Mouse (Mus musculus): ENCODE measurements around the gene Ccdc40. TPM values are rescaled to one million over a fixed set of nuclear protein-coding genes. Genes with fewer than 3 reads are reported as not detected.

Gene Ccdc40
- polyA plus RNA-seq, 1 experiment, result 0.47 TPM

DNA sequence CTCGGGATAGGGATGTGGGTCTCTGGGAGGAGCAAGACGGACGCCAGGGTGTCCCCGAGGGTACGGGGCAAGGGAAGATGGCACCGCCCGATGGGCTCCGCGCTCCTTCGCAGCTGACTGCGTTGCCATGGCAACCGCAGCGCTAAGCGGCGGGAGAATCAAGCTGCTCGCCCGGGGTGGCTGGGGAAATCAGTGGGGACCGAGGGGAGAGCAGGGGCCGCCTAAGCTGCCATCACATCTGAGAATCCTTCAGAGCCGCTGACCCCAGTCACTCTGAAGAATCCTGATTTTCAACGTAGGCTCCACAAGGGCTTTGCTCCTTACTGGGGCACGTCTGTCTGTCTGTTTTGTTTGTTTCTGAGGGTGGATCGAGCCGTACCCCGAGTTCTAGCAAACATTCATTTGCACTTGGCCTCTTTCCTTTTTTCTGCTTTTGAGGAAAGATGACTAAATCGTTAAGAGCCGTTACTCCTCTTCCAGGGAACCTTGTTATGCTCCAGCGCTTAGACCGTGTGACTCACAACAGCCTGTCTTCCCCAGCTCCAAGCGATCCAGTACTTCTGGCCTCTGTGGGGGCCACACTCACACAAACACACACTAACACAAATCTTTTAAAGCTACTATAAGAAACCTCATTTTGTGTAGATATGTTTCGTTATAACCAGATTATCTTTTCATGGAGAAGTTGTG is 72.0 kb downstream of the Ccdc40 start:
- Histone ChIP-seq H3K27me3 (ENCODE audit: control insufficient read depth, insufficient read depth, low read length) (no peaks in the 10 kb centered on the region), H3K4me3 (ENCODE audit: extremely low read depth, insufficient read depth, insufficient read length) (peak overlapping the region; percentile 99), H3K36me3 (ENCODE audit: control insufficient read depth, insufficient read depth, low read length) (peaks cover 12% of the 10 kb centered on the region), H3K27ac (ENCODE audit: insufficient read depth, low read length) (peak overlapping the region; percentile 69; the same call in 1 of the 2 replicates), H3K4me1 (ENCODE audit: control insufficient read depth, insufficient read depth, insufficient read length) (peaks cover 6% of the 10 kb centered on the region; the same call in 1 of the 2 replicates)
- no peak for TF ChIP-seq POLR2A (IDR thresholded peaks at IDR 0.05; ENCODE audit: low read depth, low read length)
- no peak for TF ChIP-seq CTCF (IDR thresholded peaks at IDR 0.05; ENCODE audit: extremely low read depth, insufficient read depth, insufficient read length, insufficient replicate concordance)
- DNase-seq (ENCODE audit: low read depth in 1 of 2, low spot score in 2 of 2), result no peak
- 3% methylated on average over 31 of the region's 31 CpGs for WGBS

DNA sequence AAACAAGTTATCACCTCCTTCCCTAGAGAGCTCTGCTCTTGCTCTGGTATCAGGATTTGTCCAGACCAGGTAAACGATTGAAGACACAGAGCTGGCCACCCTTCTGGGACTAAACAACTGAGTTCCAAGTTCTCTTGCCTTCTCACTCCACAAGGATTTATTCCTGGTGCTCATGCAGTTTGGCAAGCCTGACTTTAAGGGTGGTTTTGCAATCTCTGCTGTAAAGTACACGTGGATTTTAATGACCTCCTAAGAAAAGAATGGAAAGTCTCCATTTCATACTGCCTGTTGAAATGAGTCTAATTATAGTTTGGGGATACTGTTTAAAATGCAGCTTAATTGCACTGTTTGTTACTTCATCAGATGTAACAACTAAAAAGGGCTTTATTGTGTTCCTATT is 72.6 kb downstream of the Ccdc40 start:
- H3K36me3 ChIP-seq (ENCODE audit: control insufficient read depth, insufficient read depth, low read length), result peaks cover 8% of the 10 kb centered on the region
- no peak for DNase-seq (ENCODE audit: low read depth in 1 of 2, low spot score in 2 of 2)
- H3K27me3 ChIP-seq (ENCODE audit: control insufficient read depth, insufficient read depth, low read length), result no peaks in the 10 kb centered on the region
- no peak overlapping the region for H3K4me3 ChIP-seq (ENCODE audit: extremely low read depth, insufficient read depth, insufficient read length)
- WGBS, result 27% methylated on average over 2 of the region's 2 CpGs
- TF ChIP-seq POLR2A (IDR thresholded peaks at IDR 0.05; ENCODE audit: low read depth, low read length), result no peak
- TF ChIP-seq CTCF (IDR thresholded peaks at IDR 0.05; ENCODE audit: extremely low read depth, insufficient read depth, insufficient read length, insufficient replicate concordance), result no peak
- peaks cover 6% of the 10 kb centered on the region; the same call in 1 of the 2 replicates for H3K4me1 ChIP-seq (ENCODE audit: control insufficient read depth, insufficient read depth, insufficient read length)
- H3K27ac ChIP-seq (ENCODE audit: insufficient read depth, low read length), result no peak overlapping the region

DNA sequence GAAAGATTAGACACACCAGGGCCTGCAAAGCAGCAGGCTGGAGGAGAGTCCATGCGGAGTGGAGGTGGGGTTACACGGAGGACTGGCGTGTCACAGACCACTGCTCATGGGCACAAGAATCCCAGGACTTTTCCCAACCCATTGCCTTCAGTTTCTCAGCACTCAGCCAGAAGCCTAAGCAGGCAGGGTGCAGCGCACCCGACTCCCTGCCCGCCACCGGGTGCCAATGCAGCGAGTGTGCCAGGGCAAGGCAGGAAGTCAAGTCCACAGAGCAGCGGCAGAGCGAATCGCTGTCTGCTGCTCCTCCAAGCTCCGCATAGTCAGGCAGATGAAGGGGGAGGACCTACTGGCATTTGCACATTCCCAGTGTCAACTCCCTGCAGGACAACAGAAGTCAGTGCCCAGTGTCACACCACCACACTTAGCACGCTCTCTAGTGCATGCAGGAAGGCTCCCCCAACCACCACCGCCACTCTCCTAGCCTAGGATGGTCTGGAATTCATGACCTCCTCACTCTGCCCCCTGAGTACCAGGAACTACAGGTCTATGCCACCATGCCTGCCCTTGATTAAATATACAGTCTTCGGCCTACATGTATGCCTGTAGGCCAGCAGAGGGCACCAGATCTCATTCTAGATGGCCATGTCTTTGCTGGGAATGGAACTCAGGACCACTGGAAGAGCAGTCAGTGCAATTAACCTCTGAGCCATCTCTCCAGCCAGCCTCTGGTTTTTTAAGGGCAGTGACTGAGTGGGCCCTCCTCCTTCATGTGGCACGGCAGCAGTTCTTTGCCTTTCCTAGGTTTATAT is 76.7 kb downstream of the Ccdc40 start:
- TF ChIP-seq POLR2A (IDR thresholded peaks at IDR 0.05; ENCODE audit: low read depth, low read length) (no peak), CTCF (IDR thresholded peaks at IDR 0.05; ENCODE audit: extremely low read depth, insufficient read depth, insufficient read length, insufficient replicate concordance) (peak; percentile 48; the same call in 1 of the 2 replicates)
- Histone ChIP-seq H3K4me1 (ENCODE audit: control insufficient read depth, insufficient read depth, insufficient read length) (no peaks in the 10 kb centered on the region; the same call in 1 of the 2 replicates), H3K27ac (ENCODE audit: insufficient read depth, low read length) (no peak overlapping the region), H3K4me3 (ENCODE audit: extremely low read depth, insufficient read depth, insufficient read length) (no peak overlapping the region), H3K36me3 (ENCODE audit: control insufficient read depth, insufficient read depth, low read length) (no peaks in the 10 kb centered on the region), H3K27me3 (ENCODE audit: control insufficient read depth, insufficient read depth, low read length) (no peaks in the 10 kb centered on the region)
- DNase-seq (ENCODE audit: low read depth in 1 of 2, low spot score in 2 of 2), result peak; percentile 37 to 41
- WGBS, result 54% methylated on average over 16 of the region's 16 CpGs

DNA sequence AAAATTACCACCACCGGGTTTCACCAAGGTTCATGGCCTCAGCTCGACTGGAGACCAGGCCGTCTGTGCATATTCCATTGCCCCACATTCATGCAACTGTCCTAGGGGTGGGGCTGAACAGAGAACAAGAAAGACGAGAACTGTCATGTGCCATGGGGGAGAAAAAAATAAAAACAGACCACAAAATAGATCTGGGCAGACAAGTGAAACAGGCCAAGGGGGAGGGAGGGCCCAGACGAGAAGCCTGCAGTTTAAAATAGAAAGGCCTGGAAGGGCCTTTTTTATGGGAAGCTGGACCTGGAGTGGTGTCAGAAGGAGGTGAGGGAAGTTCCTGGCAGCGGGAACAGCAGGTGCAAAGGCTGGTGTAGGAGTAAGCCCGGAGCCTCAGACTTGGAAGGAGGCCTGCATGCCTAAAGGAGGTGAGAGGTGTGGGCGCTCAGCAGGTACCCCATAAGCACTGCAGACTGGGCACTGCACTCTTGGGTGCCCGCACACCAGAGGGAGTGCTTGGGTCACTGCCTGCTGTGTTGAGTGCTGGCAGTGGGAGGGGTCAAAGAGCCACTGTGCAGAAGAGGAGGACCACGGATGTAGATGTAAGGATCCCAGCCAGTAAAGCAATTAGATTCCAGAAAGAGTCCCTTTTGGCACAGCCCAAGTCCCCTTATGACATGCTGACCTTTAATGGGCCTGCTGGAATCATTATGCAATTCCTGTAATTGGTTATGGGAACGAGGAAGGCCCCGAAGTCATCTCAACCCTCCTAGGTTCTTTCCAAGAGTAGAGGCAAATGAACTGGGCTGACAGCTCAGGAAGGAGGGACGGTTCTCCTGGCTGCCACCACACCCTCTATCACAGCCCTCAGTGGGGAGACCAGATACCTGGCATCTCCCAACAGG is 78.6 kb downstream of the Ccdc40 start:
- TF ChIP-seq CTCF (IDR thresholded peaks at IDR 0.05; ENCODE audit: extremely low read depth, insufficient read depth, insufficient read length, insufficient replicate concordance), result no peak
- Histone ChIP-seq H3K36me3 (ENCODE audit: control insufficient read depth, insufficient read depth, low read length) (no peaks in the 10 kb centered on the region), H3K27ac (ENCODE audit: insufficient read depth, low read length) (no peak overlapping the region), H3K4me1 (ENCODE audit: control insufficient read depth, insufficient read depth, insufficient read length) (no peaks in the 10 kb centered on the region), H3K27me3 (ENCODE audit: control insufficient read depth, insufficient read depth, low read length) (peaks cover under 1% of the 10 kb centered on the region; the same call in 1 of the 2 replicates), H3K4me3 (ENCODE audit: extremely low read depth, insufficient read depth, insufficient read length) (no peak overlapping the region)
- WGBS, result 66% methylated on average over 13 of the region's 13 CpGs
- DNase-seq (ENCODE audit: low read depth in 1 of 2, low spot score in 2 of 2), result no peak

DNA sequence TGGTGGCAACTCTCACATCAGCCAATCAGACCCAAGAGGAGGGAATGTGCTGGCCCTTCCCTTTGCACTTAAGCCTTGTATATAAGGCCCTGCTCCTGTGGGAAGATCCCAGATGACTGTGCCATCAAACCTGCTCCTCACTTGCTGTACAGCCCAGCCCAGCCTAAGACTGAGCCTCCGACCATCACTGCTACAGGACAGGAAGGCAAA is 79.2 kb downstream of the Ccdc40 start, which contains the start of gene Card14:
Gene Card14 (plus strand): TSS at position 111 of the 210 bp plus-strand sequence.
- WGBS, result 80% methylated on average over 1 of the region's 1 CpGs
- no peak within 1 kb of the TSS for H3K27ac ChIP-seq (ENCODE audit: insufficient read depth, low read length)
- no peak for DNase-seq (ENCODE audit: low read depth in 1 of 2, low spot score in 2 of 2)
- TF ChIP-seq CTCF (IDR thresholded peaks at IDR 0.05; ENCODE audit: extremely low read depth, insufficient read depth, insufficient read length, insufficient replicate concordance) (no peak), POLR2A (IDR thresholded peaks at IDR 0.05; ENCODE audit: low read depth, low read length) (no peak)
- H3K4me3 ChIP-seq (ENCODE audit: extremely low read depth, insufficient read depth, insufficient read length), result no peak within 1 kb of the TSS
- H3K4me1 ChIP-seq (ENCODE audit: control insufficient read depth, insufficient read depth, insufficient read length), result no peaks in the 10 kb centered on the region
- peaks cover 2% of the 10 kb centered on the region; the same call in 1 of the 2 replicates for H3K27me3 ChIP-seq (ENCODE audit: control insufficient read depth, insufficient read depth, low read length)
- H3K36me3 ChIP-seq (ENCODE audit: control insufficient read depth, insufficient read depth, low read length), result no peaks in the 10 kb centered on the region

DNA sequence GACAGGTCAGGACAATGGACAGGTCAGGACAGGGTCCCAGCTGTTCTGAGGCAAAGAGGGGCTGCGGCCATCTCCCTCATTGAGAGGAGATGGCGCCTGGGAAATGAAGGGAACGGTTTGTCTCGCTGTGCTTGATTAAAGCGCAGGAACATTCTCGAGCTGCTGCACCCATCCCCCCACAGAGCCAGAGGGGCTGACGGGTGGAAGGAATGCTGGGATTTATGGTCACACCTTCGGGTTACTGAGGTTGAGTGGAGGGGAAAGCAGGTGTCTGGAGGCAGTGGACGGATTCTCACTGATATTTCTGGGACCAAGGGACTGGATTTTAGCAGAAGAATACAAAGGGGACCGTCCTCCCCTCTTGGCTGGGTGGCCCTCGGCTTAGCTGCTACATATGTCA is 79.5 kb downstream of the Ccdc40 start:
- WGBS, result 53% methylated on average over 11 of the region's 11 CpGs
- H3K36me3 ChIP-seq (ENCODE audit: control insufficient read depth, insufficient read depth, low read length), result no peaks in the 10 kb centered on the region
- no peak for DNase-seq (ENCODE audit: low read depth in 1 of 2, low spot score in 2 of 2)
- no peaks in the 10 kb centered on the region for H3K4me1 ChIP-seq (ENCODE audit: control insufficient read depth, insufficient read depth, insufficient read length)
- H3K27ac ChIP-seq (ENCODE audit: insufficient read depth, low read length), result no peak overlapping the region
- peaks cover 2% of the 10 kb centered on the region; the same call in 1 of the 2 replicates for H3K27me3 ChIP-seq (ENCODE audit: control insufficient read depth, insufficient read depth, low read length)
- TF ChIP-seq POLR2A (IDR thresholded peaks at IDR 0.05; ENCODE audit: low read depth, low read length) (no peak), CTCF (IDR thresholded peaks at IDR 0.05; ENCODE audit: extremely low read depth, insufficient read depth, insufficient read length, insufficient replicate concordance) (no peak)
- no peak overlapping the region for H3K4me3 ChIP-seq (ENCODE audit: extremely low read depth, insufficient read depth, insufficient read length)
